ENCODE assay signal across 8 mouse cellular contexts in genomic region chrX:107477066-107477465, GRCm38 (mm10).
DNase-seq lines count a peak whose midpoint lies in the region; ATAC-seq and TF ChIP-seq lines count a peak whose summit lies in the region.

No protein-coding gene starts in this region.

- WGBS in intestine, embryonic 14.5 days, result 11% methylated on average over 5 of the region's 5 CpGs
- 14% methylated on average over 5 of the region's 5 CpGs for WGBS in intestine, embryonic 16.5 days

- H3K9ac ChIP-seq in intestine, embryonic 14.5 days (ENCODE audit: low read length), result no peak overlapping the region
- no peak overlapping the region for H3K9ac ChIP-seq in intestine, embryonic 16.5 days (ENCODE audit: low read depth, low read length)
- no peak overlapping the region for H3K9ac ChIP-seq in ES-E14 (ENCODE audit: insufficient read depth, low read depth, low read length, poor library complexity, severe bottlenecking)

- H3K4me1 ChIP-seq in intestine, embryonic 14.5 days (replicated peaks; ENCODE audit: control insufficient read depth, insufficient read depth, low read length), result no peaks in the 10 kb centered on the region
- H3K4me1 ChIP-seq in intestine, embryonic 16.5 days (ENCODE audit: control insufficient read depth, insufficient read depth, low read length), result no peaks in the 10 kb centered on the region
- no peaks in the 10 kb centered on the region for H3K4me1 ChIP-seq in ES-E14 (ENCODE audit: control insufficient read depth in 2 of 2, insufficient read depth in 2 of 2, low read length in 2 of 2, poor library complexity in 1 of 2)

- no peak overlapping the region for H3K4me2 ChIP-seq in intestine, embryonic 14.5 days (ENCODE audit: low read length)
- no peak overlapping the region for H3K4me2 ChIP-seq in intestine, embryonic 16.5 days (ENCODE audit: low read depth, low read length)

- H3K36me3 ChIP-seq in intestine, embryonic 14.5 days (ENCODE audit: control insufficient read depth, insufficient read depth, low read length), result no peaks in the 10 kb centered on the region
- no peaks in the 10 kb centered on the region for H3K36me3 ChIP-seq in intestine, embryonic 16.5 days (ENCODE audit: control insufficient read depth, insufficient read depth, low read length)
- no peaks in the 10 kb centered on the region for H3K36me3 ChIP-seq in ES-E14 (ENCODE audit: control insufficient read depth, insufficient read depth, low read length, poor library complexity, severe bottlenecking)

- in situ Hi-C loops in ES-E14 (cut with MboI; ENCODE audit: low sequenced_read_pairs in 2 of 2, unreplicated experiment in 2 of 2), result no loop called here

- H3K9me3 ChIP-seq in intestine, embryonic 14.5 days (ENCODE audit: control insufficient read depth, low read length), result no peaks in the 10 kb centered on the region
- no peaks in the 10 kb centered on the region for H3K9me3 ChIP-seq in intestine, embryonic 16.5 days (ENCODE audit: control insufficient read depth, low read length)
- H3K9me3 ChIP-seq in ES-E14 (ENCODE audit: control insufficient read depth, insufficient read depth, low read depth, low read length), result no peaks in the 10 kb centered on the region

- no peak for ATAC-seq in intestine, embryonic 14.5 days (replicated peaks; ENCODE audit: low FRiP score, low TSS enrichment, low read depth)
- ATAC-seq in intestine, embryonic 16.5 days, result no peak
- 0 out of 2 replicates have a peak, but pooled peaks have one; percentile 36 for ATAC-seq in neutrophil, adult 5-6 weeks (ENCODE audit: extremely low read depth, insufficient number of reproducible peaks, low FRiP score, poor library complexity, severe bottlenecking)
- ATAC-seq in activated CD4-positive, CD25-positive, alpha-beta regulatory T cell, adult 4 months, result no peak

- no peak overlapping the region for H3K27ac ChIP-seq in intestine, embryonic 14.5 days (ENCODE audit: low read depth)
- no peak overlapping the region for H3K27ac ChIP-seq in intestine, embryonic 16.5 days (ENCODE audit: low read length)
- no peak overlapping the region for H3K27ac ChIP-seq in ES-E14 (ENCODE audit: insufficient read depth, low read depth, low read length, poor library complexity, severe bottlenecking)

- intact Hi-C loops in left cerebral cortex, postnatal 14 days (cut with DNase I), result loop anchor here (10.0 kb wide), 1 partner anchor 682 kb away; no protein-coding TSS in a partner anchor

- peak; percentile 56 for DNase-seq in intestine, embryonic 14.5 days (ENCODE audit: low spot score)
- no peak for DNase-seq in ES-E14 (ENCODE audit: low read depth, low spot score)
- DNase-seq in brain, adult 2 months (ENCODE audit: low read depth, low spot score), result peak; percentile 31
- peak; percentile 66 for DNase-seq in forelimb bud, embryonic 11.5 days (ENCODE audit: low read depth, low spot score)
- DNase-seq in left cerebral cortex, postnatal 14 days (ENCODE audit: low spot score in 2 of 2), result peak; percentile 20 to 51

- no peaks in the 10 kb centered on the region for H3K27me3 ChIP-seq in intestine, embryonic 14.5 days (replicated peaks; ENCODE audit: control insufficient read depth, insufficient read depth, low read length)
- no peaks in the 10 kb centered on the region for H3K27me3 ChIP-seq in intestine, embryonic 16.5 days (replicated peaks; ENCODE audit: control insufficient read depth, insufficient read depth, low read length)

- H3K4me3 ChIP-seq in intestine, embryonic 14.5 days (ENCODE audit: low read depth, low read length), result no peak overlapping the region
- no peak overlapping the region for H3K4me3 ChIP-seq in intestine, embryonic 16.5 days (ENCODE audit: low read length)
- H3K4me3 ChIP-seq in ES-E14 (ENCODE audit: insufficient read depth in 1 of 2, low read depth in 1 of 2, low read length in 2 of 2, poor library complexity in 1 of 2, severe bottlenecking in 1 of 2), result no peak overlapping the region

TF ChIP-seq in ES-E14, 5 proteins besides CTCF, POLR2A, EP300 and RAD21:
- no peak for TF ChIP-seq HCFC1 (IDR thresholded peaks at IDR 0.05; ENCODE audit: borderline replicate concordance, insufficient read depth, low read length)
- TF ChIP-seq ZC3H11A (IDR thresholded peaks at IDR 0.05; ENCODE audit: borderline replicate concordance, low read depth, low read length), result 0 out of 2 replicates have a peak, but pooled peaks have one; percentile 28
